Mouse (Mus musculus) CD8-positive naive resting alpha-beta T cell, adult 57 days (primary cell): ENCODE data around the gene Pbdc1. TPM values are rescaled to one million over a fixed set of nuclear protein-coding genes. Genes with fewer than 3 reads are reported as not detected.

Source experiments
- total RNA-seq: library from RNA; stranded (reverse); gene quantifications from one replicate; pipeline ENCODE4 v1.2.4, GENCODE M21; 2023

Pbdc1 gene
- 35.4 TPM for total RNA-seq

DNA sequence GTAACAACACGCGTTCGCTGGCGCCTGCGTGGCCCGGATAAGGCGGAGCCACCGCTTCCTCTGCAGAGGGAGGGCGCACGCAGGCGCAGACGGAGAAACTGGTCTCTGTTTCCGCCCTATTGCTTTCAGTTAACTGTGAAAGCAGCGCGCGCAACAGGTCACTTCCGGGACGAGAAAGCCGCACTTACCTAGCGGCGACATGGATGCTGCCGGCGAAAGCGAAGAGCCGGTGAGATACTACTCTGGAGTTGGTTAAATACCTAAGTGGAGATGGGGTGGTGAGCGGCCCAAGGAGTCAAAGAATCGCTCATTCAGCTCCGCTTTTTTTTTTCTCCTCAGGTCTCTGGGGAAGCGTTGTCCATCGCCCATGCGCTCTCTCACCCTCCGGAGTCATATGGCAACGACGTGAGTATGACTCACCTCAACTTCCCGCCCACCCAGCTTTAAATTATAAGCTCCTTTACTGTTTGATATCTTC, at the start of gene Pbdc1:
TSS of gene Pbdc1 (plus strand) at position 142 of the 478 bp plus-strand sequence.

DNA sequence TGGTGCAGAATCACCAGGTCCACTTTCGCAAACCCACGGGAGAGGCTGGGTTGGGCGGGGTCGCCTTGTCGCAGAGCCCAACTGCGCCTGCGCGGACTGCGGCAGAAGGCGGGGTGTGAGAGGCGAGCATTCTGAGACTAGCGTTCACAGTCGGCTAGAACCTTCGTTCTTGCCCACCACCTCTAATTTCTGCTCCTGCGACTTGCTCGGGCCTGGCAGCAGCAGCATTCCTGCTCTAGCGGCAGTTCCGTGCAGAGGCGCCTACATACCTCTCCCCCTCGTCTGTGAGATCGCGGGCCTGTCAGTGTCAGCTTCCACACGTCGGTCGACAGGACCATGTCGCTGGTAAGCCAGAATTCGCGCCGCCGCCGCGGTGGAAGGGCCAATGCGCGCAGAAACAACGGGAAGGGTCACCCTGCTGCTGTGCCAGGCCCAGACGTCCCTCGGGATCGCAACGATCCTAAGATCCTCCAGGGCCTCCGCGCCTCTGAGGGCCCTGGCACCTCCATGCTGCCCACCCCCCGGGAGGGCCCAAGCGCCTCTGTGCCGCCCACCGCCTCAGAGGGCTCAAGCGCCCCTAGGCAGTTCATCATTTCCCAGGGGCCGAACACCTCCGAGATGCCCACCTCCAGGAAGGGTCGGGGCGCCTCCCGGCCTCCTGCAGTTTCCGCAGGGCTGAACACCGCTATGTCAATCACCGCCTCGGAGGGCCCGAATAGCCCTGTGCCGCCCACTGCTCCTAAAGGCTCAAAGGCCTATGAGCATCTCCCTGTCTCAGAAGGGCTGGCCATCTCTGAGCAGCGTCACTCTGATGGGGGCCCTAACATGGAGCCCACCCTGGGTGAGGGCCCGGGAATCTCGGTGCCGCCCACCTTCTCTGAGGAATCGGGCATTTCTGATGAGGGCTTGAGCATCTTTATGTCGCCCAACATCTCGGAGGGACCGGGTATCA, 41.0 kb downstream of the Pbdc1 start, which contains the start of gene Magee1:
TSS of gene Magee1 (plus strand) at position 104 of the 952 bp plus-strand sequence.

Other genes starting within 250 kb of the Pbdc1 start
- gene Magee2, start 222.5 kb upstream of the Pbdc1 start, total RNA-seq, result not detected
- 3.1 TPM for gene Magee1, start 40.6 kb downstream of the Pbdc1 start, total RNA-seq